8 mouse cellular contexts compared by ENCODE assay signal in the genomic region with DNA sequence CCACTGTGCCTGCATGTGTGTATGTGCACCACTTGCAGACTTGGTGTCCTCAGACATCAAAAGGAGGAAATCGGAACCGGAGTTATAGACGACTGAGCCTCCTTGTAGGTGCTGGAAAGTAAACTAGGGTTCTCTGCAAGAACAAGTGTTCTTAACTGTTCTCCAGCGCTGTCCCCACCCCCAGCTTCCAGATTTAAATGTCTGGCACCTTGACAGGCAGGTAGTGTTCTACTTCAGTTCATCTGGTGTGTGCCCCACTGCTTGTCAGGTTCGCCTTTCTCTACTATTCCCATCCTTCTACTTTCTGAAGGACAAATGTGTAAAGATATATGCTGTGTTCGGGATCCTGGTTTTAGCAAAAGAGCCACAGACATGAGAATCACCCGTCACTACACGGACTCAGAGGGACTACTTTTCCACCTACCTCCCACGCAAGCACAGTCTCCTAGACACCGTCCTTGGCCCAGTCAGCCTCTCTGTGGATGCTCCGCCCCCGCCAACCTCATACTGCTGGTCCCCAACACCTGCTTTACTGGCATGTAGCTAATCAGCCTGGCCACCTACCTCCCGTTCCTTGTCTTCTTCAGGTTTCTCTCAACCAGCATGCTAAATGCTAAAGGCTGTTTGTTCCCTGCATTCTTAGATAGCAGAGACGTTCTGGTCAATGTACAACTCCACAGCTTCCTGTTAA. TPM values are rescaled to one million over a fixed set of nuclear protein-coding genes. Genes with fewer than 3 reads are reported as not detected.
A peak's percentile ranks its signal among the peaks of the same experiment; 100 is the strongest.
DNase-seq lines count a peak whose midpoint lies in the region; ATAC-seq lines count a peak whose summit lies in the region.

No protein-coding gene starts in this region.

- H3K9ac ChIP-seq in forebrain, embryonic 16.5 days (replicated peaks; ENCODE audit: low read depth, low read length), result no peak overlapping the region

- H3K27me3 ChIP-seq in forebrain, embryonic 16.5 days (replicated peaks; ENCODE audit: control insufficient read depth, insufficient read depth, low read length), result no peaks in the 10 kb centered on the region

- H3K4me2 ChIP-seq in forebrain, embryonic 16.5 days (ENCODE audit: low read length), result no peak overlapping the region

- H3K36me3 ChIP-seq in forebrain, embryonic 16.5 days (ENCODE audit: control insufficient read depth, insufficient read depth), result no peaks in the 10 kb centered on the region

- DNase-seq in lung, adult 18-20 months, result peak; percentile 70 to 76
- no peak for DNase-seq in lung, postnatal 4 days
- peak; percentile 45 to 61 for DNase-seq in cerebellum, postnatal 14 days
- DNase-seq in layer of hippocampus, adult 9-11 months, result peak; percentile 89
- DNase-seq in right cerebral cortex, postnatal 25 days, result peak; percentile 72
- no peak for DNase-seq in thymus, postnatal 25 days
- no peak for DNase-seq in urinary bladder, postnatal 10 days (ENCODE audit: low spot score)

- H3K27ac ChIP-seq in forebrain, embryonic 16.5 days (ENCODE audit: low read length), result no peak overlapping the region

- H3K4me1 ChIP-seq in forebrain, embryonic 16.5 days (replicated peaks; ENCODE audit: control insufficient read depth, insufficient read depth, low read length), result peaks cover 13% of the 10 kb centered on the region

- WGBS in forebrain, embryonic 16.5 days, result 90% methylated on average over 14 of the region's 14 CpGs

- H3K9me3 ChIP-seq in forebrain, embryonic 16.5 days (ENCODE audit: control insufficient read depth, low read length), result no peaks in the 10 kb centered on the region

- H3K4me3 ChIP-seq in forebrain, embryonic 16.5 days (replicated peaks; ENCODE audit: low read length), result no peak overlapping the region

- ATAC-seq in forebrain, embryonic 16.5 days, result no peak

RNA-seq across cellular contexts. Expression of gene Rab40c, which starts 6.2 kb away (rescaled TPM):
- polyA plus RNA-seq in forebrain, embryonic 16.5 days (2015; fragmentation: Nextera tagmentation; extraction: Ambion mirVana), result 56.6 and 59.2 TPM in 2 replicates

RNA-seq across cellular contexts. Expression of gene Pigq, which starts 31.4 kb away (rescaled TPM):
- 56.3 and 61.2 TPM in 2 replicates for polyA plus RNA-seq in forebrain, embryonic 16.5 days (2015; fragmentation: Nextera tagmentation; extraction: Ambion mirVana)

RNA-seq across cellular contexts. Expression of gene Nhlrc4, which starts 31.4 kb away (rescaled TPM):
- not detected in 2 replicates for polyA plus RNA-seq in forebrain, embryonic 16.5 days (2015; fragmentation: Nextera tagmentation; extraction: Ambion mirVana)

RNA-seq across cellular contexts. Expression of gene Wfikkn1, which starts 32.7 kb away (rescaled TPM):
- 0.25 and 0.52 TPM in 2 replicates for polyA plus RNA-seq in forebrain, embryonic 16.5 days (2015; fragmentation: Nextera tagmentation; extraction: Ambion mirVana)

RNA-seq across cellular contexts. Expression of gene Mettl26, which starts 38.5 kb away (rescaled TPM):
- polyA plus RNA-seq in forebrain, embryonic 16.5 days (2015; fragmentation: Nextera tagmentation; extraction: Ambion mirVana), result 48.9 and 59.7 TPM in 2 replicates

Comparison
In these comparisons a context has a peak if more than half of its experiments do, and no peak if none do; other contexts are left out.
1. DNase-seq: peak in lung, adult 18-20 months (2 of 2), cerebellum, postnatal 14 days (2 of 2), layer of hippocampus, adult 9-11 months (single experiment) and right cerebral cortex, postnatal 25 days (single experiment); none in lung, postnatal 4 days (0 of 2), thymus, postnatal 25 days (single experiment) and urinary bladder, postnatal 10 days (single experiment).